Mouse (Mus musculus) embryonic facial prominence, embryonic 11.5 days (tissue): ENCODE results near the gene Gm9837. TPM values are rescaled to one million over a fixed set of nuclear protein-coding genes. Genes with fewer than 3 reads are reported as not detected.
A peak's percentile ranks its signal among the peaks of the same experiment; 100 is the strongest.

Source experiments
- ATAC-seq: fragments of 200-750 bp; cut with Nextera tagmentation; replicated peaks from 2 replicates; pipeline ENCODE4 v1.8.0; 2017; ENCODE audit warnings: low read depth; ENCODE audit not compliant: insufficient number of reproducible peaks, low FRiP score, low TSS enrichment
- DNase-seq: peaks from one replicate; pipeline ENCODE4 v3.0.0-alpha.2; 2015; ENCODE audit warnings: low spot score
- H3K27ac ChIP-seq: fragments of 300-500 bp; sonication (generic); replicated peaks from 2 replicates; pipeline ENCODE4 v1.5.1; 2014; ENCODE audit warnings: mild to moderate bottlenecking, low read depth, low read length, control low read depth
- H3K27me3 ChIP-seq: fragments of 300-500 bp; sonication (generic); 2 replicates; pipeline ENCODE4 v1.6.1; 2014; ENCODE audit warnings: mild to moderate bottlenecking, low read length, moderate library complexity, mixed read lengths; ENCODE audit not compliant: control insufficient read depth, insufficient read depth
- H3K36me3 ChIP-seq: fragments of 300-500 bp; sonication (generic); replicated peaks from 2 replicates; pipeline ENCODE4 v1.6.1; 2014; ENCODE audit warnings: low read depth, mild to moderate bottlenecking, low read length, moderate library complexity, mixed read lengths; ENCODE audit not compliant: control insufficient read depth, insufficient read depth
- H3K4me1 ChIP-seq: fragments of 300-500 bp; sonication (generic); 2 replicates; pipeline ENCODE4 v1.6.1; 2014; ENCODE audit warnings: low read length, mixed read lengths; ENCODE audit not compliant: control insufficient read depth, insufficient read depth
- H3K4me2 ChIP-seq: fragments of 300-500 bp; sonication (generic); 2 replicates; pipeline ENCODE4 v1.6.1; 2014; ENCODE audit warnings: low read depth, mild to moderate bottlenecking, control low read depth, low read length, moderate library complexity
- H3K4me3 ChIP-seq: fragments of 300-500 bp; sonication (generic); 2 replicates; pipeline ENCODE4 v1.5.1; 2014; ENCODE audit warnings: low read depth, low read length, control low read depth
- H3K9ac ChIP-seq: fragments of 300-500 bp; sonication (generic); replicated peaks from 2 replicates; pipeline ENCODE4 v1.6.1; 2014; ENCODE audit warnings: mild to moderate bottlenecking, control low read depth, low read length
- H3K9me3 ChIP-seq: fragments of 300-500 bp; sonication (generic); replicated peaks from 2 replicates; pipeline ENCODE4 v1.6.1; 2016; ENCODE audit warnings: mild to moderate bottlenecking, low read length, inconsistent platforms, mixed read lengths; ENCODE audit not compliant: control insufficient read depth
- WGBS: fragments of 180-500 bp; shearing (Covaris S2); extraction: QIAGEN DNeasy Blood & Tissue Kit; methylation state at CpG from one replicate; pipeline ENCODE4 v1.1.7; 2014; 5-methylcytosine and 5-hydroxymethylcytosine counted together
- polyA plus RNA-seq: library from polyadenylated mRNA; unstranded; fragments of >200 nt; fragmentation: Nextera tagmentation; extraction: Ambion mirVana; gene quantifications from 2 replicates; pipeline ENCODE4 v1.2.1, GENCODE M21; 2014

The Gm9837 gene
- polyA plus RNA-seq, 1 experiment from 2014 or later: not detected

DNA sequence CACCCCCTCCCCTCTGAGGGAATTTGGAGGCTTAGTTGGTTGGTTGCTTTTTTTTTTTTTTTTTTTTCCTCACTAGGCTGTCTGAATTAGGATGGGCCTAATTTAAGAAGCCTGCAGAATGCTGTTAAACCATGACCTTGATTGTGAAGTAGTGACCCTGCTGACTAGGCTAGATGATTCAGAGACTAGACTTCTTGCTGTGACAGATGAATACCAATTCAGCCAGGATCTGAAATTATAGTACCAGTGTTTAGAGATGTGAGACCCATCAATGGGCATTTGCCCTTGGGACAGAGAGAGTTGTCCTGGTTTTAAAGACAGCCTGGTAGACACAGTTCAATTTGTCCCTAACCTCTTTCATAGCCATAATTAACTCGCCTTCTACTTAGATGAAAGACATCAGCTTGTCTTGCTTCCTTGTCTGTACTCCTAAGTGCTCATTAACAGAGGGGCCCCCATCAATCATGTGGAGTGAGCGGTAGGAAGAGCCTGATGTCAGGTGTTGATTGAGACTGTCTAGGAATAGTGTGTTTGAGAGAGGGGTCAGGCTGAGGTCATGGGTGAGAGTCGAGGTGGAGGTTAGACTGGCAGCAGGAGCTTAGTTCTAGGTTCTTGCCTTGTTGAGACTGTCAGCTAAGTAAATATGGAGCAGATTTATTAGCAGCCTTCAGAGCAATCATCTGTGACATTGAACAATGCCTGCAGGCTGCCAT is 23.1 kb upstream of the Gm9837 start:
- Histone ChIP-seq H3K4me3 (no peak overlapping the region), H3K4me1 (no peaks in the 10 kb centered on the region; the same call in 1 of the 2 replicates), H3K27ac (no peak overlapping the region), H3K4me2 (no peak overlapping the region), H3K9ac (no peak overlapping the region), H3K36me3 (no peaks in the 10 kb centered on the region), H3K27me3 (no peaks in the 10 kb centered on the region), H3K9me3 (no peaks in the 10 kb centered on the region)
- ATAC-seq: no peak
- WGBS: 22% methylated on average over 3 of the region's 3 CpGs
- DNase-seq: no peak

GRCm38 (mm10) chr11:53491954-53492401 is 21.7 kb upstream of the Gm9837 start:
- H3K4me2 ChIP-seq: no peak overlapping the region

DNA sequence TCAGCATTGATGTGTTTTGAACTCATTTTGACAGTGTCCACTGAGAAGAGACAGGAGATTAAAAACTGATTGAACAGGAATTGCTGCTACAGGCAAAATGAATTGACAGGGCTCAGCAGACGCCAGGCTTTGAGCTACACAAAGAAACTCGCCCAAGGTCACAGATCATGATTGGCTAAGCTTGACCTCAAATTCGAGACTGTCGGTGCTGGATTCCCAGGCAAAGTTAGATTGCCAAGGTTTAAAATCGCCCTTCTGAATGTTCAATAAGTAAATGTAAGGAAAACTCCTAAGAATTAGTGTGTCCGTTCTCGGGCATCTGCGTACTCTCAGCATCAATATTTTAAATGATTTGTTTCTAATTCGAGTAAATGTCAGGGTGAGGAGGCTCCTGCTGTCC is 19.1 kb upstream of the Gm9837 start:
- Histone ChIP-seq H3K9ac (no peak overlapping the region), H3K4me1 (peaks cover 4% of the 10 kb centered on the region), H3K27ac (no peak overlapping the region), H3K36me3 (no peaks in the 10 kb centered on the region), H3K27me3 (no peaks in the 10 kb centered on the region), H3K4me3 (no peak overlapping the region), H3K4me2 (no peak overlapping the region), H3K9me3 (no peaks in the 10 kb centered on the region)
- ATAC-seq (no peak), DNase-seq (no peak)
- WGBS: 60% methylated on average over 9 of the region's 9 CpGs

More at GRCm38 (mm10) chr11:53491954-53492401, 21.7 kb upstream of the Gm9837 start:
- H3K4me3 ChIP-seq: no peak overlapping the region
- 10% methylated on average over 8 of the region's 8 CpGs for WGBS
- no peak overlapping the region for H3K27ac ChIP-seq
- DNase-seq: peak; percentile 57
- H3K4me1 ChIP-seq: peaks cover 1% of the 10 kb centered on the region
- no peaks in the 10 kb centered on the region for H3K9me3 ChIP-seq
- H3K9ac ChIP-seq: no peak overlapping the region
- no peaks in the 10 kb centered on the region for H3K27me3 ChIP-seq
- no peak for ATAC-seq
- no peaks in the 10 kb centered on the region for H3K36me3 ChIP-seq

- H3K9me3 ChIP-seq: no peaks in the 10 kb centered on the region
- no peak overlapping the region for H3K27ac ChIP-seq
- H3K4me2 ChIP-seq: no peak overlapping the region
- no peaks in the 10 kb centered on the region for H3K27me3 ChIP-seq
- 94% methylated on average over 5 of the region's 5 CpGs for WGBS
- H3K9ac ChIP-seq: no peak overlapping the region
- ATAC-seq (no peak), DNase-seq (no peak)
- H3K4me1 ChIP-seq: peaks cover 4% of the 10 kb centered on the region
- no peaks in the 10 kb centered on the region for H3K36me3 ChIP-seq
- H3K4me3 ChIP-seq: no peak overlapping the region
Measured at GRCm38 (mm10) chr11:53489007-53489406, 18.7 kb upstream of the Gm9837 start.

DNA sequence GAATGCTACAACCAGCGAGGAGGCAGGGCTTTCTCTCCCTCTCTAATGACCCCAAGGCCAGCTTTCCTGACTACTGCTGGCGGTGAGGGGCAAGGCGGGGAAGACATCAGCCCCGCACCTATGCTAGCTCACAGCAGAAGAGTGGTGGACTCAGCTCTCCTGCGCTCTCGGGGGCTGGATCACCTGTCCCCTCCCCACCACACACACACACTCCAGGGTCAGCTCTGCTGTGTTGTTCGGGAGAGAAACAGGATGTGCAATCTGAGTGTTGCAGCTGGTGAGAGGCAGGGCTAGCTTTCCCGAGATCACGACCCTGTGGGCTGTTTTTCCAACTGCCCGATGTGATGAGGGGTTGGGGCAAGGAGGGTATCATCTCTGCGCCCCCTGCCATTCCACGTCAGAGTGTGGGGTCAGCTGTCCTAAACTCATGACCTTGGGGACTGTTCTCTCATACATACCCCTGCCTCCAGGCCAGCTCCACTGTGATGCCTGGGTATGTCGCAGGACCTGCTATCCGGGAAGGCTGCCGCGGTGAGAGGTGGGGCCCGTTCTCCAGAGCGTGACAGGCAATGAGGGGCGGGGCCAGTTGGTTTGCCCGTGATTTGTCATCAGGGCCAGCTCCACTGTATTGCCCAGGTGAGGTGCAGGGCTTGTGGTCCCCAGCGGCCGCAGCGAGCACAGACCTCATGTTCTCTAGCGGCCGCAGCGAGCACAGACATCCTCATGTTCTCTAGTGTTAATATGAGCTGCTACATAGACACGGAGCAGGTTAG is 16.7 kb upstream of the Gm9837 start:
- Histone ChIP-seq H3K9me3 (no peaks in the 10 kb centered on the region), H3K27me3 (no peaks in the 10 kb centered on the region), H3K4me1 (peaks cover 4% of the 10 kb centered on the region), H3K36me3 (no peaks in the 10 kb centered on the region), H3K4me2 (peak overlapping the region; percentile 32), H3K9ac (no peak overlapping the region), H3K4me3 (no peak overlapping the region), H3K27ac (no peak overlapping the region)
- peak; percentile 64 for ATAC-seq
- DNase-seq: peak; percentile 36
- WGBS: 7% methylated on average over 27 of the region's 27 CpGs

DNA sequence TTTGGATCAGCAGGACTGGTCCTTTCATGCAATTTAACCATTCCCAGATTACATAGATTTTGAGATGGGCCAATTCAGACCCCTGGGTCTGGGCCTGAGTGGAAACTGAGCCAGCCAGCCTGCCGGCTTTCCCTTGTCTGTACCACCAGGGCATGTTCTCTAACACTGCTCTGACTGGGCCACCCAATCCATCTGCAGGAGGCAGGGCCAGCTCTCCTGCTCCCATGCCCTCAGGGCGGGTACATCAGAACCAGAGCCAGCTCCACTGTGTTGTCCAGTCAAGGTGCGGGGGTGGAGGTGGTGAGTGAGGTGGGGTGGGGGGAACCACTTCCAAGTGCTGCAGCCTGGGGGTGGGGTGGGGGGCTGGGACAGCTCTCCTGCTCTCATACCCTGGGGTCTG is 16.1 kb upstream of the Gm9837 start:
- DNase-seq: no peak
- no peak for ATAC-seq
- peaks cover 4% of the 10 kb centered on the region for H3K4me1 ChIP-seq
- no peaks in the 10 kb centered on the region for H3K36me3 ChIP-seq
- H3K9me3 ChIP-seq: no peaks in the 10 kb centered on the region
- 62% methylated on average over 3 of the region's 3 CpGs for WGBS
- no peak overlapping the region for H3K9ac ChIP-seq
- H3K27me3 ChIP-seq: peaks cover 1% of the 10 kb centered on the region
- no peak overlapping the region for H3K27ac ChIP-seq
- no peak overlapping the region for H3K4me2 ChIP-seq
- H3K4me3 ChIP-seq: no peak overlapping the region

- no peak for ATAC-seq
- no peaks in the 10 kb centered on the region for H3K36me3 ChIP-seq
- 42% methylated on average over 3 of the region's 3 CpGs for WGBS
- no peaks in the 10 kb centered on the region for H3K9me3 ChIP-seq
- peaks cover 4% of the 10 kb centered on the region for H3K4me1 ChIP-seq
- H3K4me3 ChIP-seq: no peak overlapping the region
- no peak overlapping the region for H3K4me2 ChIP-seq
- no peak for DNase-seq
- H3K27ac ChIP-seq: no peak overlapping the region
- H3K9ac ChIP-seq: no peak overlapping the region
- H3K27me3 ChIP-seq: peaks cover 4% of the 10 kb centered on the region
Measured at GRCm38 (mm10) chr11:53485719-53486118, 15.4 kb upstream of the Gm9837 start.
